Mouse (Mus musculus): ENCODE results near the gene Vti1b.

DNA sequence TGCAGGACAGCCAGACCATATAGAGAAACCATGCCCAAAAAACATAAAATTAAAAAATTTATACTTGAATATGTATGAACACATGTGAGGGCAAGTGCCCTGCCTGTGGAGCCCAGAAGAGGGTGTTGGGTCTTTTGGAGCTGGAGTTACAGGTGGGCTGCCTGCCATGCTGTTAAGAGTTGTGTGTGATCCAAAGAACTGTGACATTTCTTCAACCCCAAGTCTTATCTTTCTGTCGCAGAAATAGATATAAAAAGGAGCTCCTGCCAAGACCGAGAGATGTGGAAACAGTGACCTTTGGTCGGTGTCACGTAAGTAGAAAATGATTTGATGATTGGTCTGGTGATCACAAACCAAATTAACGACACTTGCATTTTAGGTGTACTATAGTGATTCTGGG lies 1.3 kb upstream of the Vti1b start:
- TF ChIP-seq POLR2A (IDR thresholded peaks at IDR 0.05; ENCODE audit: extremely low read depth, insufficient read depth, low read length) (no peak), CTCF (IDR thresholded peaks at IDR 0.05; ENCODE audit: extremely low read depth, insufficient read depth, low read length) (no peak)

Measured in cortical plate, adult 2 months (tissue).